Mouse (Mus musculus) mesoderm, embryonic 11.5 days (tissue): Measurements from ENCODE around the gene Hmgxb4.

ENCODE experiments used
- DNase-seq: peaks from one replicate; pipeline ENCODE4 v3.0.0-alpha.2; 2012; ENCODE audit warnings: low read depth, low spot score

Gene Hmgxb4

GRCm38 (mm10) chr8:75071627-75072346 lies 78.6 kb downstream of the Hmgxb4 start:
- DNase-seq, result peak; percentile 86

- DNase-seq, result no peak
Observed at GRCm38 (mm10) chr8:75074876-75075275, 81.7 kb downstream of the Hmgxb4 start.

GRCm38 (mm10) chr8:75078215-75078614 lies 85.1 kb downstream of the Hmgxb4 start:
- DNase-seq, result no peak

- no peak for DNase-seq
Observed at GRCm38 (mm10) chr8:75078851-75079250, 85.7 kb downstream of the Hmgxb4 start.
